Mouse (Mus musculus): ENCODE data around the gene S1pr4.

- TF ChIP-seq POLR2A (IDR thresholded peaks at IDR 0.05; ENCODE audit: borderline replicate concordance, extremely low read depth, low read depth, low read length) (no peak), CTCF (IDR thresholded peaks at IDR 0.05; ENCODE audit: insufficient read depth, low read length) (no peak)
Observed at GRCm38 (mm10) chr10:81462415-81462804, 37.5 kb downstream of the S1pr4 start.
